Mouse (Mus musculus) MEL (cell line): ENCODE data around the gene Bco1.

Experiments
- CTCF ChIP-seq, 3 experiments: IDR thresholded peaks in 2 of 3; conservative IDR thresholded peaks in 1 of 3; 2 replicates each; pipeline ENCODE4 v1.5.1; 2011 to 2012; ENCODE audit warnings: low read length in 3 of 3, low read depth in 2 of 3, mild to moderate bottlenecking in 2 of 3, improper control_type of control experiment in 1 of 3, inconsistent platforms in 1 of 3, mixed read lengths in 1 of 3, moderate library complexity in 1 of 3; ENCODE audit not compliant: control insufficient read depth in 1 of 3, insufficient read depth in 1 of 3, poor library complexity in 1 of 3, severe bottlenecking in 1 of 3
- EP300 ChIP-seq, 2 experiments: IDR thresholded peaks; 2 replicates each; pipeline ENCODE4 v1.6.1; 2011; ENCODE audit warnings: improper control_type of control experiment in 2 of 2, low read length in 2 of 2, low read depth in 1 of 2, mild to moderate bottlenecking in 1 of 2
- HCFC1 ChIP-seq: IDR thresholded peaks from 2 replicates; pipeline ENCODE4 v1.6.1; 2012; ENCODE audit warnings: low read depth, mild to moderate bottlenecking, inconsistent platforms, low read length, improper control_type of control experiment, moderate library complexity
- JUND ChIP-seq: IDR thresholded peaks from 2 replicates; pipeline ENCODE4 v1.6.1; 2011; ENCODE audit warnings: low read depth, mild to moderate bottlenecking, improper control_type of control experiment, low read length
- MAFK ChIP-seq: IDR thresholded peaks from 2 replicates; pipeline ENCODE4 v1.6.1; 2011; ENCODE audit warnings: low read depth, mild to moderate bottlenecking, low read length, improper control_type of control experiment, borderline replicate concordance
- NELFE ChIP-seq: IDR thresholded peaks from 2 replicates; pipeline ENCODE4 v1.6.1; 2011; ENCODE audit warnings: low read depth, low read length, improper control_type of control experiment
- POLR2A ChIP-seq, 2 experiments: IDR thresholded peaks; 2 replicates each; pipeline ENCODE4 v1.6.1; 2011 to 2012; ENCODE audit warnings: low read length in 2 of 2, mild to moderate bottlenecking in 2 of 2, control low read depth in 1 of 2, improper control_type of control experiment in 1 of 2, low read depth in 1 of 2, moderate library complexity in 1 of 2; ENCODE audit not compliant: control insufficient read depth in 1 of 2, insufficient read depth in 1 of 2, poor library complexity in 1 of 2
- SMC3 ChIP-seq: IDR thresholded peaks from 2 replicates; pipeline ENCODE4 v1.6.1; 2011; ENCODE audit warnings: low read depth, low read length, improper control_type of control experiment
- UBTF ChIP-seq: IDR thresholded peaks from 2 replicates; pipeline ENCODE4 v1.6.1; 2012; ENCODE audit warnings: low read depth, mild to moderate bottlenecking, inconsistent platforms, low read length, improper control_type of control experiment, moderate library complexity, borderline replicate concordance; ENCODE audit not compliant: insufficient read depth
- USF1 ChIP-seq: IDR thresholded peaks from 2 replicates; pipeline ENCODE4 v1.6.1; 2014; ENCODE audit warnings: low read depth, mild to moderate bottlenecking, inconsistent platforms, low read length, improper control_type of control experiment, moderate library complexity
- ZMIZ1 ChIP-seq: IDR thresholded peaks from 2 replicates; pipeline ENCODE4 v1.6.1; 2012; ENCODE audit warnings: low read depth, mild to moderate bottlenecking, inconsistent platforms, low read length, improper control_type of control experiment, moderate library complexity
- ZNF384 ChIP-seq: IDR thresholded peaks from 2 replicates; pipeline ENCODE4 v1.6.1; 2012; ENCODE audit warnings: low read depth, mild to moderate bottlenecking, inconsistent platforms, low read length, improper control_type of control experiment

GRCm38 (mm10) chr8:117127063-117127462 lies 31.4 kb downstream of the Bco1 start:
- TF ChIP-seq CTCF (IDR thresholded peaks at IDR 0.05 in 2 of 3, conservative IDR thresholded peaks at IDR 0.05 in 1 of 3; ENCODE audit: control insufficient read depth in 1 of 3, insufficient read depth in 1 of 3, low read depth in 2 of 3, low read length in 3 of 3, poor library complexity in 1 of 3, severe bottlenecking in 1 of 3) (peak; percentile 39 to 55 (median 44); a peak in 5 of 6 replicates), MAFK (peak; percentile 78), EP300 (IDR thresholded peaks at IDR 0.05; ENCODE audit: low read depth in 1 of 2, low read length in 2 of 2) (peak; percentile 86 to 94), JUND (peak; percentile 30; the same call in 1 of the 2 replicates), POLR2A (IDR thresholded peaks at IDR 0.05; ENCODE audit: control insufficient read depth in 1 of 2, insufficient read depth in 1 of 2, low read depth in 1 of 2, low read length in 2 of 2, poor library complexity in 1 of 2) (no peak), SMC3 (no peak), USF1 (no peak), ZNF384 (peak; percentile 86), ZMIZ1 (no peak), NELFE (no peak), HCFC1 (no peak), UBTF (no peak)
